Mouse (Mus musculus): ENCODE measurements around the gene Gm10065.
"Not testable (repeated sequence)": the region's sequence is repeated elsewhere in the genome, so short reads cannot be mapped to it uniquely, and the experiment has no call there.

GRCm38 (mm10) chr13:21462516-21462915 is 16.7 kb downstream of the Gm10065 start:
- not testable (repeated sequence) for TF ChIP-seq CTCF (IDR thresholded peaks at IDR 0.05; ENCODE audit: extremely low read depth, insufficient read depth, insufficient read length, insufficient replicate concordance); POLR2A (IDR thresholded peaks at IDR 0.05; ENCODE audit: low read depth, low read length)

All from spleen, adult 2 months (tissue).